Mouse (Mus musculus) embryonic fibroblast, embryonic 13.5 days (primary cell): ENCODE measurements at regions not wholly inside any gene's neighbourhood (a gene's known extent, or its start where the extent isn't known, plus 50 kb on each side); places are given as distances from the start of the nearest gene placed in this dataset.

Source experiments
- CTCF ChIP-seq: IDR thresholded peaks from 2 replicates; pipeline ENCODE4 v1.5.1; 2011; ENCODE audit warnings: mild to moderate bottlenecking, control low read depth, low read length, moderate library complexity, borderline replicate concordance; ENCODE audit not compliant: insufficient read depth
- POLR2A ChIP-seq: IDR thresholded peaks from 2 replicates; pipeline ENCODE4 v1.6.1; 2011; ENCODE audit warnings: low read depth, mild to moderate bottlenecking, control low read depth, low read length, moderate library complexity

DNA sequence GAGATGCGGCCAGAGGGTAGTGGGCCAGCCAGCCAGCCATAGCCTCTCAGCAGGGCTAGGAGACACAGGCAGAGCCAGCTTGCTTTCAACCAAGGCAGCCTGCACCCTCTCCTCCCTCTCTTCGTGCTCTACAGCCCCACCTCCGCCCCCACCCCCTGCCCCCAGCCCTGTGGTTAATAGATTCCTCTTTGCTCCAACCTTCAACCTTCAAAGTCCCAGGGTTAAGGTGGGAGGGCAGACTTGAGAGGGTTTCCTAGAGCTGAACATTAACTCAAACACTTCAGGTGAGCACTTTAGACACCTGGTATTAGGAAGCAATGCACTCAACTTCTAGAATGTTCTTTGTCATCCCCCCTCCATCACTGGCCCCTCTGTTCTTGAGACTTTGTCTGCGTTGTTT, 128.5 kb upstream of the Adamts18 start:
- TF ChIP-seq POLR2A (no peak), CTCF (no peak)
